In the genomic region with DNA sequence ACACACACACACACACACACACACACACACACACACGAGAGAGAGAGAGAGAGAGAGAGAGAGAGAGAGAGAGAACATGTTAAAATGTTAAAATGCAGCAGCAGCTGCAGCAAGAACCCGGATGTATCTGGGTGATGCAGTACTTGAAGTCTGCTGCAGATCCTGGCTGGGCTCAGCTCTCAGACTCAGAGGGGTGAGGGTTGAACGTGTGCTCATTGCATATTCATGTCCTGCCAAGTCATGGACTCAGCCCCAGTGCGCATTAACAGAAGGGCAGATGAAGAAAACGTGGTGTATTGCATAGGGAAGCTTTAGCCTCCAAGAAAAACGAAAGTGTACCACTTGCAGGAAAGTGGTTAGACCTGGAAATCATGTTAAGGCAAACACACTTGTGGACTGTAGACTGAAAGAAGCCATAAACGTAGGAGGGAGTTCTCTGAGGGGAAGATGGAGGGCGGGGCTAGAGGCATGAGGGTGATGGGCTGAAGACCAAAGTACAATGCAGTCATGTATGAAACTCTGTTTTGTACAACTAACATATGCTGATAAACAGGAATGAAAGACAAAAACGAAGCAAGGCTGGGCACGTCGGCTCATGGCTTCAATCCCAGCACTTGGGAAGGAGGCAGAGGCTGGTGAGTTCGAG, we compare ENCODE assay signal across 10 mouse cellular contexts. TPM values are rescaled to one million over a fixed set of nuclear protein-coding genes. Genes with fewer than 3 reads are reported as not detected.
A peak's percentile ranks its signal among the peaks of the same experiment; 100 is the strongest.
DNase-seq lines count a peak whose midpoint lies in the region.
"Had no signal": no experiment of that assay in that cellular context is flagged by ENCODE, and none has a peak within 500 bp of the region (broad histone marks: within the 10 kb centered on the region; RNA-seq: fewer than 3 reads in every experiment).

No protein-coding gene starts in this region.

- peak; percentile 86 for DNase-seq in heart, adult 11 months
- no peak for DNase-seq in heart, adult 8-10 months (ENCODE audit: low spot score)
- DNase-seq in CD4-positive helper T cell, adult 2 months (ENCODE audit: low read depth, low spot score) = peak; percentile 85
- peak; percentile 25 for DNase-seq in fat pad, adult 2 months (ENCODE audit: extremely low read depth, low read depth, low spot score)
- DNase-seq in kidney, postnatal 25 days = peak; percentile 71
- DNase-seq in heart, adult 18-20 months = no peak
- DNase-seq in cerebellum, postnatal 14 days = no peak
- no peak for DNase-seq in lung, adult 18-20 months
- DNase-seq: gastrocnemius, postnatal 25 days; layer of hippocampus, adult 9-11 months had no signal

RNA-seq across cellular contexts. Expression of gene Qprt, which starts 8.3 kb away (rescaled TPM):
- total RNA-seq in heart, adult 8-10 months (2022) = not detected
- under 1 TPM in 1 of 2 experiments, not detected in 1; 0.49 TPM for total RNA-seq in heart, adult 18-20 months (2021)

RNA-seq across cellular contexts. Expression of gene AI467606, which starts 22.6 kb away (rescaled TPM):
- 1 to 10 TPM; 1.2 to 2.9 (median 1.3) TPM for total RNA-seq in heart, adult 8-10 months (2022)
- 1 to 10 TPM; 1.3 to 2.9 TPM for total RNA-seq in heart, adult 18-20 months (2021)

RNA-seq across cellular contexts. Expression of gene Spn, which starts 23.9 kb away (rescaled TPM):
- under 1 TPM; 0.38 to 0.57 (median 0.46) TPM for total RNA-seq in heart, adult 8-10 months (2022)
- 1 to 10 TPM in 1 of 2 experiments, under 1 TPM in 1; 0.55 to 2.6 TPM for total RNA-seq in heart, adult 18-20 months (2021)

RNA-seq across cellular contexts. Expression of gene Zg16, which starts 26.6 kb away (rescaled TPM):
- total RNA-seq in heart, adult 8-10 months (2022) = not detected
- total RNA-seq in heart, adult 18-20 months (2021) = not detected
- total RNA-seq: gastrocnemius, postnatal 25 days had no signal

Comparison
In these comparisons a context has a peak if more than half of its experiments do, and no peak if none do; other contexts are left out.
1. DNase-seq: peak in heart, adult 11 months (single experiment), CD4-positive helper T cell, adult 2 months (single experiment), fat pad, adult 2 months (single experiment) and kidney, postnatal 25 days (2 of 2); none in heart, adult 8-10 months (single experiment), heart, adult 18-20 months (0 of 2), cerebellum, postnatal 14 days (0 of 2) and lung, adult 18-20 months (0 of 2).